Mouse (Mus musculus): Measurements from ENCODE around the gene Bpifb5.
"Not testable (repeated sequence)": the region's sequence is repeated elsewhere in the genome, so short reads cannot be mapped to it uniquely, and the experiment has no call there.

The Bpifb5 gene

GRCm38 (mm10) chr2:154223265-154223916 lies at the start of gene Bpifb5:
Gene Bpifb5, plus strand, starts transcription at chr2:154223742.
- no peak for DNase-seq (ENCODE audit: extremely low read depth, insufficient read length, low spot score)

GRCm38 (mm10) chr2:154181900-154182299 lies 41.6 kb upstream of the Bpifb5 start:
- DNase-seq (ENCODE audit: extremely low read depth, insufficient read length, low spot score) = not testable (repeated sequence)

- DNase-seq (ENCODE audit: extremely low read depth, insufficient read length, low spot score) = not testable (repeated sequence)
Measured at GRCm38 (mm10) chr2:154183061-154183460, 40.5 kb upstream of the Bpifb5 start.

GRCm38 (mm10) chr2:154185319-154185718 lies 38.2 kb upstream of the Bpifb5 start:
- no peak for DNase-seq (ENCODE audit: extremely low read depth, insufficient read length, low spot score)

GRCm38 (mm10) chr2:154185748-154186147 lies 37.8 kb upstream of the Bpifb5 start:
- DNase-seq (ENCODE audit: extremely low read depth, insufficient read length, low spot score) = no peak

GRCm38 (mm10) chr2:154187468-154187867 lies 36.1 kb upstream of the Bpifb5 start:
- no peak for DNase-seq (ENCODE audit: extremely low read depth, insufficient read length, low spot score)

GRCm38 (mm10) chr2:154189877-154190434 lies 33.6 kb upstream of the Bpifb5 start:
- DNase-seq (ENCODE audit: extremely low read depth, insufficient read length, low spot score) = no peak

GRCm38 (mm10) chr2:154190546-154191258 lies 32.8 kb upstream of the Bpifb5 start, which contains the start of gene Bpifb1:
Gene Bpifb1, plus strand, starts transcription at chr2:154190818.
- no peak for DNase-seq (ENCODE audit: extremely low read depth, insufficient read length, low spot score)

GRCm38 (mm10) chr2:154192141-154192540 lies 31.4 kb upstream of the Bpifb5 start:
- no peak for DNase-seq (ENCODE audit: extremely low read depth, insufficient read length, low spot score)

- no peak for DNase-seq (ENCODE audit: extremely low read depth, insufficient read length, low spot score)
Measured at GRCm38 (mm10) chr2:154193071-154193470, 30.5 kb upstream of the Bpifb5 start.

- DNase-seq (ENCODE audit: extremely low read depth, insufficient read length, low spot score) = no peak
Measured at GRCm38 (mm10) chr2:154193994-154194504, 29.5 kb upstream of the Bpifb5 start.

GRCm38 (mm10) chr2:154197036-154197435 lies 26.5 kb upstream of the Bpifb5 start:
- no peak for DNase-seq (ENCODE audit: extremely low read depth, insufficient read length, low spot score)

GRCm38 (mm10) chr2:154204630-154205029 lies 18.9 kb upstream of the Bpifb5 start:
- DNase-seq (ENCODE audit: extremely low read depth, insufficient read length, low spot score) = no peak

- DNase-seq (ENCODE audit: extremely low read depth, insufficient read length, low spot score) = no peak
Measured at GRCm38 (mm10) chr2:154206908-154207307, 16.6 kb upstream of the Bpifb5 start.

GRCm38 (mm10) chr2:154209112-154209511 lies 14.4 kb upstream of the Bpifb5 start:
- DNase-seq (ENCODE audit: extremely low read depth, insufficient read length, low spot score) = no peak

GRCm38 (mm10) chr2:154211121-154211520 lies 12.4 kb upstream of the Bpifb5 start:
- no peak for DNase-seq (ENCODE audit: extremely low read depth, insufficient read length, low spot score)

GRCm38 (mm10) chr2:154211881-154212280 lies 11.7 kb upstream of the Bpifb5 start:
- DNase-seq (ENCODE audit: extremely low read depth, insufficient read length, low spot score) = no peak

- no peak for DNase-seq (ENCODE audit: extremely low read depth, insufficient read length, low spot score)
Measured at GRCm38 (mm10) chr2:154215191-154215590, 8.4 kb upstream of the Bpifb5 start.

GRCm38 (mm10) chr2:154219950-154220349 lies 3.6 kb upstream of the Bpifb5 start:
- no peak for DNase-seq (ENCODE audit: extremely low read depth, insufficient read length, low spot score)

GRCm38 (mm10) chr2:154223917-154224273 lies 353 bp downstream of the Bpifb5 start:
- DNase-seq (ENCODE audit: extremely low read depth, insufficient read length, low spot score) = no peak

GRCm38 (mm10) chr2:154226991-154227390 lies 3.4 kb downstream of the Bpifb5 start:
- DNase-seq (ENCODE audit: extremely low read depth, insufficient read length, low spot score) = no peak

GRCm38 (mm10) chr2:154227830-154228229 lies 4.3 kb downstream of the Bpifb5 start:
- DNase-seq (ENCODE audit: extremely low read depth, insufficient read length, low spot score) = no peak
